Mouse (Mus musculus): ENCODE measurements at regions not wholly inside any gene's neighbourhood (a gene's known extent, or its start where the extent isn't known, plus 50 kb on each side); places are given as distances from the start of the nearest gene placed in this dataset.

- DNase-seq (ENCODE audit: low spot score) = no peak
These were observed 171.1 kb upstream of the Cited2 start for GRCm38 (mm10) chr10:17551869-17552268.

GRCm38 (mm10) chr10:17552277-17552676 lies 170.7 kb upstream of the Cited2 start:
- no peak for DNase-seq (ENCODE audit: low spot score)

- no peak for DNase-seq (ENCODE audit: low spot score)
These were observed 166.6 kb upstream of the Cited2 start for GRCm38 (mm10) chr10:17556391-17556790.

GRCm38 (mm10) chr10:17559370-17559955 lies 163.6 kb upstream of the Cited2 start:
- DNase-seq (ENCODE audit: low spot score) = peak; percentile 53

GRCm38 (mm10) chr10:17559980-17560379 lies 163.0 kb upstream of the Cited2 start:
- no peak for DNase-seq (ENCODE audit: low spot score)

GRCm38 (mm10) chr10:17561466-17561865 lies 161.6 kb upstream of the Cited2 start:
- no peak for DNase-seq (ENCODE audit: low spot score)

- DNase-seq (ENCODE audit: low spot score) = no peak
These were observed 161.0 kb upstream of the Cited2 start for GRCm38 (mm10) chr10:17561977-17562376.

- DNase-seq (ENCODE audit: low spot score) = no peak
These were observed 160.3 kb upstream of the Cited2 start for GRCm38 (mm10) chr10:17562410-17563350.

GRCm38 (mm10) chr10:17563351-17563749 lies 159.7 kb upstream of the Cited2 start:
- no peak for DNase-seq (ENCODE audit: low spot score)

GRCm38 (mm10) chr10:17564895-17565620 lies 158.0 kb upstream of the Cited2 start:
- DNase-seq (ENCODE audit: low spot score) = no peak

- DNase-seq (ENCODE audit: low spot score) = no peak
These were observed 156.0 kb upstream of the Cited2 start for GRCm38 (mm10) chr10:17566975-17567374.

- no peak for DNase-seq (ENCODE audit: low spot score)
These were observed 155.4 kb upstream of the Cited2 start for GRCm38 (mm10) chr10:17567631-17568030.

GRCm38 (mm10) chr10:17569577-17570113 lies 153.4 kb upstream of the Cited2 start:
- no peak for DNase-seq (ENCODE audit: low spot score)

GRCm38 (mm10) chr10:17574894-17575293 lies 148.1 kb upstream of the Cited2 start:
- DNase-seq (ENCODE audit: low spot score) = peak; percentile 71

GRCm38 (mm10) chr10:17575448-17576332 lies 147.3 kb upstream of the Cited2 start:
- DNase-seq (ENCODE audit: low spot score) = peak; percentile 78

GRCm38 (mm10) chr10:17576333-17576750 lies 146.7 kb upstream of the Cited2 start:
- no peak for DNase-seq (ENCODE audit: low spot score)

GRCm38 (mm10) chr10:17579463-17579862 lies 143.6 kb upstream of the Cited2 start:
- DNase-seq (ENCODE audit: low spot score) = no peak

- no peak for DNase-seq (ENCODE audit: low spot score)
These were observed 138.2 kb upstream of the Cited2 start for GRCm38 (mm10) chr10:17584842-17585241.

GRCm38 (mm10) chr10:17586910-17587309 lies 136.1 kb upstream of the Cited2 start:
- DNase-seq (ENCODE audit: low spot score) = no peak

- no peak for DNase-seq (ENCODE audit: low spot score)
These were observed 133.9 kb upstream of the Cited2 start for GRCm38 (mm10) chr10:17589136-17589535.

- peak; percentile 31 for DNase-seq (ENCODE audit: low spot score)
These were observed 132.8 kb upstream of the Cited2 start for GRCm38 (mm10) chr10:17590195-17590594.
